Mouse (Mus musculus): Measurements from ENCODE around the gene Clec16a.

The Clec16a gene

GRCm38 (mm10) chr16:10763540-10764264 is 218.6 kb downstream of the Clec16a start:
- DNase-seq (ENCODE audit: low read depth, low spot score), result no peak

- DNase-seq (ENCODE audit: low read depth, low spot score), result no peak
Measured at GRCm38 (mm10) chr16:10764323-10764722, 219.2 kb downstream of the Clec16a start.

GRCm38 (mm10) chr16:10767158-10767557 is 222.0 kb downstream of the Clec16a start:
- DNase-seq (ENCODE audit: low read depth, low spot score), result peak; percentile 83

GRCm38 (mm10) chr16:10768821-10769220 is 223.7 kb downstream of the Clec16a start:
- DNase-seq (ENCODE audit: low read depth, low spot score), result no peak

- peak; percentile 66 for DNase-seq (ENCODE audit: low read depth, low spot score)
Measured at GRCm38 (mm10) chr16:10769661-10770060, 224.5 kb downstream of the Clec16a start.

GRCm38 (mm10) chr16:10770531-10771325 is 225.6 kb downstream of the Clec16a start:
- DNase-seq (ENCODE audit: low read depth, low spot score), result peak; percentile 56

GRCm38 (mm10) chr16:10771769-10772510 is 226.8 kb downstream of the Clec16a start:
- DNase-seq (ENCODE audit: low read depth, low spot score), result no peak

GRCm38 (mm10) chr16:10773543-10773942 is 228.4 kb downstream of the Clec16a start:
- DNase-seq (ENCODE audit: low read depth, low spot score), result no peak

GRCm38 (mm10) chr16:10774726-10775125 is 229.6 kb downstream of the Clec16a start:
- DNase-seq (ENCODE audit: low read depth, low spot score), result peak; percentile 34

- DNase-seq (ENCODE audit: low read depth, low spot score), result no peak
Measured at GRCm38 (mm10) chr16:10776322-10776721, 231.2 kb downstream of the Clec16a start.

GRCm38 (mm10) chr16:10777579-10778160 is 232.5 kb downstream of the Clec16a start:
- DNase-seq (ENCODE audit: low read depth, low spot score), result no peak

GRCm38 (mm10) chr16:10780631-10781120 is 235.5 kb downstream of the Clec16a start:
- DNase-seq (ENCODE audit: low read depth, low spot score), result no peak

GRCm38 (mm10) chr16:10781862-10782371 is 236.8 kb downstream of the Clec16a start:
- no peak for DNase-seq (ENCODE audit: low read depth, low spot score)

GRCm38 (mm10) chr16:10782377-10783151 is 237.4 kb downstream of the Clec16a start:
- DNase-seq (ENCODE audit: low read depth, low spot score), result peak; percentile 80

GRCm38 (mm10) chr16:10783152-10783434 is 238.0 kb downstream of the Clec16a start:
- DNase-seq (ENCODE audit: low read depth, low spot score), result peak; percentile 55

- no peak for DNase-seq (ENCODE audit: low read depth, low spot score)
Measured at GRCm38 (mm10) chr16:10783451-10783850, 238.3 kb downstream of the Clec16a start.

GRCm38 (mm10) chr16:10783883-10784792 is 239.0 kb downstream of the Clec16a start:
- peak; percentile 76 for DNase-seq (ENCODE audit: low read depth, low spot score)

GRCm38 (mm10) chr16:10784793-10785370 is 239.7 kb downstream of the Clec16a start:
- peak; percentile 95 for DNase-seq (ENCODE audit: low read depth, low spot score)

Data from A20 (cell line).